Mouse (Mus musculus): ENCODE data around the gene Slc9a2.

Slc9a2 gene

DNA sequence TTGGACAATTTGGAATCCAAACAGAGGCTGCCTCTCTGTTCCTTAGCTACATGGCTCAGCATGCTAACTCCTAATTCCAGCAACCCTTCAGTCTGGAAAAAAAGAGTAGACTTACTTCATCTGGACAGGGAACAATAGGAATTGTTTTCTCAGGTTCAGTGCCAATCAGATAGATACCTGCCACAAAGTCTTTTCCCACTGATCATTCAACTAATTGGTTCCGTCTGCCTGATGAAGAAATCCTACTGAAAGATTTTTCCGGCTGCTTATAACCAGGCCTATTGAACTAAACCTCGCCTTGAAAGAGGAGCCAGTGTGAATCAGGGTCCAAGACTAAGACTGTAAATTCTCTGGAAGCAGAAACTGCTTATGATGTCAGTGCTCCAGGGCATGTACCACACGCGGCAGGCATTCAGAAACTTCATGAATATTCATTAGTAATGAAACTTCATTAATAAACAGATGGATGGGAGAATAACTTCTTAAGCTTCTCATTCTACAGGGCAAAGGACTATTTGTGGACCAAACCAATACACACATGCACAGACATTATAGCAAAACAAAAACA lies 109.4 kb downstream of the Slc9a2 start:
- DNase-seq: no peak

DNA sequence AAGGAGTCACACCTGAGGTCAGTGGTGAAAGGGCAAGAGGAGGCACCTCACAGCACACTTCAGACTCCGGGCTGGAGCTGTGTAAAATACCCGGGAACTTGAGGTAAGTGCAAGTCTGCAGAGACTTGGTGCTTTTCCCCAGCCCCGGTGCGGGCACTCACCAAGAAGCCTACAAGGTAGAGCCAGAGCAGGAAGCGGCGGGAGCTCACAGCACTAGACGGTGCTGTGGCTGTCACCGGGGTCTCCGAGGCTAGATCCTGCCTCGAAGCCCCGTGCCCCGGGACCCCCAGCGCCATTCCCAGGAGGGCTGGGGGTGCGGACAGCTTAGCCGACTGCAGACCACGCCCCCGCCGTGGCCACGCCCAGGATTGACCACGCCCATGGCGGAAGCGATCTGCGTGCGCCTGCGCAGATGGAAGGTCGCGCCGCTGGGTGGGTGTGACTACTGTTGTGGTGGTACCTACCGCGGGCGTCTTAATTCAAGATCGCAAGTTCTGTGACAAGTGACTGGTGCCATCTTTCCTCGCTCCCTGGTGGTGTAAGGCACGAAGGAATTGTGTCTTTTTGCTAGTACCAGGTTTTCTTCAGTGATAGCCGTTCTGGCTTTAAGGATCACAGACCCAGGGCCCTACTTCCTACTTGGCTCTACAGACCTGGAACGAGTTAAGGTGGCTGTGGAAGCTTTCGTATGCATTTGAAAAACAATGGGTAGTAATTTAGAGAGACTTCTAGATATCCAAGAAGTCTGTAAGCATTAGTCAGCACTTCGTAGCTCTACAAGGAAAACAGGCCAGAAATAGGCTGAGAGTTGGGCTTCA lies 110.2 kb downstream of the Slc9a2 start, which contains the start of gene Mfsd9:
Gene Mfsd9, minus strand, starts transcription at position 364 of the 818 bp plus-strand sequence.
- peak; percentile 91 to 95 for DNase-seq

DNA sequence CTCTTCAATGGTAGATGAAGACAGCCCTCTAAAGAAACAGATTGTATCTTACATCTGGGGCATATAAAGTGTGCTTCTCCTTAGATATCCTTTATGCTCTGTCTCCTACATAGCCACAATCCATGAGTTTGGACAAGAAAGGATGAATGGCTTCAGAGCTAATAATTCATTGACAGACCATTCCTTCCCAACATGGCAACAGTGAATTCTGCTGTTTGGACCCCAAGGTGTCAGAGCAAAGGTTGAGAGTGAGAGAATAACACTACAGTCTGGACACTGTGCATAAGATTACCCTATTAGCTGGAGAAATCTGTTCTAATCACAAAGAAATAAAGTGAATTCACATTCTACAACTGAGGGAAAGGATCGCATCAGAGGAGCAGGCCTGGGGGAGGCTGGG lies 115.1 kb downstream of the Slc9a2 start:
- no peak for DNase-seq

DNA sequence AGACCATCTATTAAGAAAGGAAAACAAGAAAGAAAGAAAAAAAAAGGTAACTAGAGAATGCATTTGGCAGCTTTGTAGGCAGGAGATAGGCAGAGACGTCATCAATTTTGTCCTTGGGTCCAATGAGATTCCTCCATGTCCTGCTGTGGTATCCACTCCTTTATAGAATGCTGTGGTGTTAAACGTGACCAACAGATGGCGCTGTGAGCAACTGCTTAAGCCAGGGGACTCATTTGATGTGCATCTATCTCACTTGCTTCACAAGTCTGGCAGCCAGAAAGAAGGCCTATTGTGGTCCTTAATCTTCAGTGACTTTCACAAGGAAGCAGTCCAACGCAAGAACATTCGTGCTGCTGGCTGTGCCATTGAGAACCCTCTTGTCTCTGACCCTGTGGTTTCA lies 117.0 kb downstream of the Slc9a2 start:
- DNase-seq: peak; percentile 26 to 45

- no peak for DNase-seq
These were observed 118.7 kb downstream of the Slc9a2 start for GRCm38 (mm10) chr1:40799121-40799520.

DNA sequence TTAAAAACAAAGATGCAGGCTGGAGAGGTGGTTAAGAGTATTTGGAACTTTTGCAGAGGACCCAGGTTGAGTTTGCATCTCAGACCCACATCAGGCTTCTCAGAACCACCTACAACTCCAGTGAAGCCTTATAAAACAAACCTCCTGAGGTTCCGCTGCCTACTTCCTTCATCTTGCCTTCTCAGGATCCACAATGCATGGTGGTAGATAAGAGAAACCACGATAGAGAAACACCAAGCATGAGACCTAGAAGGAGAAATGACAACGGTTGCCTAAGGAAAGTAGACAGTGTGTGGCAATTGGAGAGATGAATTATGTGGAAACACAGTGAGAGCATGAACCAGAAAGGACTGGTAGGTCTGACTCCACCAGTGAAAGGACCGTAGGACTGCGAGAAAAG lies 120.5 kb downstream of the Slc9a2 start:
- no peak for DNase-seq

DNA sequence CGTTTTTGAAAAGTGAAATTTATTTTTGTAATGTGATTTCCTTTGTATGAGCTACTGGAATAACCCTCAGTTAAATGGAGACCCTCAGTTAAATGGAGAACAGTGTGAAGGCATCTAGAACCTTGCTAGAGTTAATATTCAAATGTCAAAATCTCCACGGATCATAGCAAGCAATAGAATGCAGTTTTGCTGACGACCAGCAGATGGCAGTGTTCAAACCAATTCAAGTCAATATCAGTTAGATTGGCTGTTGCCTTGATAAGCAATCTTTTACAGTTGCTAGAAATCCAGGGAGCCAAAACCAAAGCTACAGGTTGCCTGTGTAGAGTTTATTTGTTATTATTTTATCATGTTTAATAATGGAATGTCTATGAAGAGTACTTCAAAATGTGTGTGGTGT lies 122.4 kb downstream of the Slc9a2 start:
- DNase-seq: peak in 1 of 2 experiments; percentile 22

DNA sequence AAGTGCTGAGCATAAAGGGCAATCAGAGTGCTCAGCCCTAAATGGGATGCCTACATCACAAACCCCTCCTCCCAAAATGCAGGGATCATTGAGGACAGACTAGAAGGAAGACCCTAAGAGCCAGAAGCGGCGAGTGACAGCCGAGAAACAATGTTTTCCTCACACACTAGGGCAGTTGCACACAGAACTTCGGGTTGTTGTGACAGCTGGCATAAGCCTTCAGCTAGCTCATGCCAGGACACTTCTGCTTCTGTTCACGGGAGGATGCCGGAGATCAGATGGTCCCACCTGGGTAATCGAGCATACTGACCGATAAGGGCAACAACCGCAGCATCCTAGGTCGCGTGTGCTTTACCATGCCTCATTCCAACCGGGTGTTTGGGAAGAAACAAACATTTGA lies 123.7 kb downstream of the Slc9a2 start:
- DNase-seq: no peak

DNA sequence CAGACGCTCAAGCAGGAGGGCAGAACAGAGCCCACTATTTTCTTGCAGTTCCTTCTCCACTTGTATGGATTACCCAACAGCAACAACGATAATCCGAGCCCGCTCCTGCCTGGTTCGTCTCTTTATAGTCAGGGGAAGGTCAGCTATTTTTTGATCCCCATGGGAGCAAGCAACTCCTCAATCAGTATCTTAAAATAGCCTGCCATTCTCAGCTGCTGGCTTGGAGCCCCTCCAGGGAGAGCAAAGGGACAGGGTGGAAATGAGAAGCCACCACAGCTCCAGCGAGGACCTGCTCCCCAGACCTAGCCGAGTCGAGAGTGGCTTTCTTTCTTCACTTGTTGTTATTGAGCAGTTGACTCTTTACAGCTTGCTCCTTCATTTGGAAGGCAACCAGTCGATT lies 125.0 kb downstream of the Slc9a2 start, which contains the start of gene Tmem182:
Gene Tmem182, plus strand, starts transcription at position 251 of the 400 bp plus-strand sequence.
- DNase-seq: no peak

DNA sequence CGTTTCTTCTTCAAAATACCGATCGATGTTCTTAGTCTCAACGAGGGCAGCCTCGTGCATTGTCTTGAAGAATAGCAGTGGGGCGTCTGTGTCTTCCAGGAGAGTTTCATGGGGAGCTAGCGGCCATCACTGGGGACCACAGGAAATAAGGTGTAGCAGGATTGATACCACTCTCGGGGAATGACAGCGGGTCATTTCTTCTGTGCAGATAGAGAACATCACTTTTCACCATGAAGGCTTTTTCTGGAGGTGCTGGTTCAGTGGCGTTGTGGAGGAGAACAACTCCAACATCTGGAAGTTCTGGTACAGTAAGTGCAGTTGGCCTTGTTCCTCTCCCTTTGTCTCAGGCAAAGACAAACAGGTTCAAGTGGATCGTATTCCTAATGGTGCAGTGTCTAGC lies 125.5 kb downstream of the Slc9a2 start:
- no peak for DNase-seq

- no peak for DNase-seq
These were observed 128.3 kb downstream of the Slc9a2 start for GRCm38 (mm10) chr1:40808643-40809042.

DNA sequence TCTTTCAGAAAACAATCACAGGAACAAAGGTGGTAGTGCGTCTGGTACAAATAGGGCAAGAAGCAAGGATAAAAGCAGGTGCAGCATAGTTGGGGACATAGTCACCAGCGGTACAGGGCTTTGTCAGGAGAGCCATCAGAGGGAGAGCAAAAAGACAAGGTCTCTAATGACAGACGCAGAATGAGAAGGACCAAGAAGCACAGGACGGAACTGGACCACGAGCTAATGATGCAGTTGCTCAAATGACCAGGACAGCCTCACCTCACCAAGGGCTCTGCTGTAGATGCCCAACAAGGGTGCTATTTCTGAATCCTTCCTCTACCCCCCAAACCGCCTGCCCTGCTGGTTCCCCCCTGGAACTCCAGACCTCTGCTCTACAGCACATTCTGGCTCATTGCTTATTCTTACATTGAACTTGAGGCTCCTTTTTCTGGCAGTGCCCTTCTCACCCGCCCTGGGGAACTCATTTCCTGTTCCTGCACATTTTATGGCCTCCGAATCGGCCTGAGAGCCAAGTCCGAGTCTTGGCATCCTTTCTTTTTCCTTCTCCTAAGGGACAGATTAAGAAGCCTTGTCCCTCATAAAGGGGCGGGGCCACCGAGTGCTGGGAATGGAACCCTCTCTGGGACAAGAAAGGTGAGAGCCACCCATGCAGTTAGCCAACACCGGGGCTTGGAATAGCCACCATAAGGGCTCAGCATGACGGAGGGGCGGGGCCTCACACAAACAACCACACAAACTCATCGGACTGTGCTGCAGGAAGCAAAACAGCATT lies 134.9 kb downstream of the Slc9a2 start:
- DNase-seq: no peak
